In genomic region chr5:116026561-116026960, GRCm38 (mm10) we compare ENCODE assay signal across 19 mouse cellular contexts. TPM values are rescaled to one million over a fixed set of nuclear protein-coding genes. Genes with fewer than 3 reads are reported as not detected.
A peak's percentile ranks its signal among the peaks of the same experiment; 100 is the strongest.
DNase-seq lines count a peak whose midpoint lies in the region; ATAC-seq and TF ChIP-seq lines count a peak whose summit lies in the region.
"Had no signal": no experiment of that assay in that cellular context is flagged by ENCODE, and none has a peak within 500 bp of the region (broad histone marks: within the 10 kb centered on the region; RNA-seq: fewer than 3 reads in every experiment).

No protein-coding gene starts in this region.

- H3K4me3 ChIP-seq in liver, embryonic 14.5 days (ENCODE audit: insufficient read depth in 1 of 2, low read depth in 2 of 2, low read length in 2 of 2) = peak overlapping the region; percentile 49 to 62
- H3K4me3 ChIP-seq: forebrain, embryonic 10.5 days; limb, embryonic 10.5 days had no signal

- H3K27me3 ChIP-seq in liver, embryonic 14.5 days (ENCODE audit: control insufficient read depth, insufficient read depth, low read length) = no peaks in the 10 kb centered on the region

- TF ChIP-seq CTCF in liver, embryonic 14.5 days (IDR thresholded peaks at IDR 0.05; ENCODE audit: low read depth) = no peak

- peak overlapping the region; percentile 99 for H3K27ac ChIP-seq in liver, embryonic 14.5 days
- H3K27ac ChIP-seq: forebrain, embryonic 10.5 days; hindbrain, postnatal 0 days; kidney, postnatal 0 days; limb, embryonic 10.5 days had no signal

- peak; percentile 98 for TF ChIP-seq EP300 in liver, embryonic 14.5 days (IDR thresholded peaks at IDR 0.05; ENCODE audit: low read depth)

- H3K9me3 ChIP-seq in liver, embryonic 14.5 days (ENCODE audit: control insufficient read depth, low read length) = no peaks in the 10 kb centered on the region
- H3K9me3 ChIP-seq: forebrain, embryonic 10.5 days; limb, embryonic 10.5 days had no signal

- peaks cover 68 to 70% of the 10 kb centered on the region in 2 experiments for H3K4me1 ChIP-seq in liver, embryonic 14.5 days (replicated peaks; ENCODE audit: control insufficient read depth in 2 of 2, insufficient read depth in 2 of 2, low read length in 1 of 2)

- DNase-seq in spleen, adult 12 weeks (ENCODE audit: low spot score) = peak; percentile 70
- DNase-seq in spleen, adult 18-20 months = no peak
- peak; percentile 90 for DNase-seq in c-Kit-positive CD71-positive TER-119-positive erythroid progenitor cells, embryonic 14.5 days (ENCODE audit: low spot score)
- DNase-seq in liver, embryonic 14.5 days (ENCODE audit: low read depth in 3 of 3, low spot score in 3 of 3) = peak; percentile 94 to 96 (median 94)
- peak; percentile 33 for DNase-seq in yolk sac, embryonic 10.5 days (ENCODE audit: low spot score)
- DNase-seq in Muller cell, postnatal 12 days (ENCODE audit: inconsistent ontology term) = no peak
- DNase-seq in layer of hippocampus, adult 9-10 months (ENCODE audit: low spot score) = no peak
- DNase-seq: adrenal gland, postnatal 25 days; cerebellum, adult 18-20 months; heart, adult 18-20 months; layer of hippocampus, adult 9-11 months; lung, postnatal 10 days; retina, postnatal 1 day had no signal

- peak overlapping the region; percentile 61 for H3K9ac ChIP-seq in liver, embryonic 14.5 days (replicated peaks)

- WGBS in liver, embryonic 14.5 days (ENCODE audit: insufficient replicate concordance) = 9% methylated on average over 14 of the region's 14 CpGs

- peaks cover 9% of the 10 kb centered on the region for H3K36me3 ChIP-seq in liver, embryonic 14.5 days (replicated peaks; ENCODE audit: control insufficient read depth, insufficient read depth, low read depth)

- ATAC-seq in liver, embryonic 14.5 days (ENCODE audit: insufficient read depth) = peak; percentile 78
- ATAC-seq: hindbrain, postnatal 0 days had no signal

- H3K4me2 ChIP-seq in liver, embryonic 14.5 days (ENCODE audit: low read depth) = peak overlapping the region; percentile 95

RNA-seq across cellular contexts. Expression of gene Prkab1, which starts 2.3 kb away (rescaled TPM):
- 69.3 and 72.1 TPM in 2 replicates for polyA plus RNA-seq in liver, embryonic 14.5 days (2012; rRNA removed)
- 67.2 and 76.5 TPM in 2 replicates for polyA plus RNA-seq in liver, embryonic 14.5 days (2014; fragmentation: Nextera tagmentation; extraction: Ambion mirVana)

RNA-seq across cellular contexts. Expression of gene Tmem233, which starts 56.5 kb away (rescaled TPM):
- not detected in 2 replicates for polyA plus RNA-seq in liver, embryonic 14.5 days (2012; rRNA removed)
- not detected in 2 replicates for polyA plus RNA-seq in liver, embryonic 14.5 days (2014; fragmentation: Nextera tagmentation; extraction: Ambion mirVana)
- polyA plus RNA-seq: forebrain, embryonic 10.5 days; hindbrain, postnatal 0 days; kidney, postnatal 0 days; limb, embryonic 10.5 days; midbrain, postnatal 0 days; neural tube, embryonic 14.5 days had no signal

Comparison
In these comparisons a context has a peak if more than half of its experiments do, and no peak if none do; other contexts are left out.
1. DNase-seq: peak in spleen, adult 12 weeks (single experiment), c-Kit-positive CD71-positive TER-119-positive erythroid progenitor cells, embryonic 14.5 days (single experiment), liver, embryonic 14.5 days (3 of 3) and yolk sac, embryonic 10.5 days (single experiment); none in spleen, adult 18-20 months (0 of 2), Muller cell, postnatal 12 days (single experiment) and layer of hippocampus, adult 9-10 months (single experiment).